In the genomic region with DNA sequence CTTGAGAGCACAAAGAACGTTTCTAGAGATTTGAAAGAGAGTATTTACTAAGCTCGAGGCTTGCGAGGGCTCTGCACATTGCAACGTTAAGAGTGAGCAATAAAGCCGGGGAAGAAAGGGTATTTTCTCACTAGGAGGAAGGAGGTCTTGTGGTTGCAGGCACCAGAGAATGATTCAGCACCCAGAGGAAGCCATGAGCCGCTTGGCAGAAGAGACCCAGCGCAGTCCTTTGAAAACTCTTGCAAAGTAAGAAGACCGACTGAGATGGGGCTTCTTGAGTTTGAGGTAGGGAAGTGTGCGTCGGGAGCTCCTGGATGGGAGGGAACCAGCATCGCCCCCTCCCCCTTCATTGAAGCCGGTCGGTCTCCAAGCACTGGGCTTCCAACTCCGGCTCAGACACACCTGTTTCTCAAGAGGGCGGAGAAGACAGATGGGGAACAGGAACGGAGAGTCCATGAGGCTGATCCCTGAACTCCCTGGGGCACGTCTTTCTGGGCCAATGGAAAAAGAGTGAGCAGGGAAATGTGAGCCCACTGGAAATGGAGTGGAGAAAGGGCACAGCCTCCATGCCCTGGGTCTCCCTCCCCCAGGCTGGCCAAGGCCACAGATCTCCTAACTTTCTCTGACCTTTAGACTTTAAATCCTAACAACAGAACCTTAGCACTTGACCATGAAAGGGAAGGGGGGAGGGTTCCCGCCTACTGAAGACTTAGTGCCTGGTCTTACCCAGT, we compare ENCODE assay signal across 10 mouse cellular contexts. TPM values are rescaled to one million over a fixed set of nuclear protein-coding genes. Genes with fewer than 3 reads are reported as not detected.
DNase-seq lines count a peak whose midpoint lies in the region; ATAC-seq and TF ChIP-seq lines count a peak whose summit lies in the region.
"Had no signal": no experiment of that assay in that cellular context is flagged by ENCODE, and none has a peak within 500 bp of the region (broad histone marks: within the 10 kb centered on the region; RNA-seq: fewer than 3 reads in every experiment).

No protein-coding gene starts in this region.

- 0 out of 2 replicates have a peak overlapping the region, but pooled peaks have one; percentile 5 for H3K4me2 ChIP-seq in hindbrain, embryonic 12.5 days (replicated peaks)
- H3K4me2 ChIP-seq in hindbrain, postnatal 0 days (ENCODE audit: low read depth, low read length): no peak overlapping the region
- no peak overlapping the region; the same call in 1 of the 2 replicates for H3K4me2 ChIP-seq in embryonic facial prominence, embryonic 12.5 days (replicated peaks)
- peak overlapping the region; percentile 42 for H3K4me2 ChIP-seq in limb, embryonic 12.5 days
- H3K4me2 ChIP-seq: neural tube, embryonic 12.5 days had no signal

- H3K9me3 ChIP-seq in hindbrain, embryonic 12.5 days (replicated peaks): no peaks in the 10 kb centered on the region
- H3K9me3 ChIP-seq in hindbrain, postnatal 0 days (ENCODE audit: low read length): no peaks in the 10 kb centered on the region
- H3K9me3 ChIP-seq in embryonic facial prominence, embryonic 12.5 days: no peaks in the 10 kb centered on the region
- H3K9me3 ChIP-seq in limb, embryonic 12.5 days: no peaks in the 10 kb centered on the region
- H3K9me3 ChIP-seq: neural tube, embryonic 12.5 days had no signal

- TF ChIP-seq CTCF in hindbrain, postnatal 0 days (IDR thresholded peaks at IDR 0.05; ENCODE audit: low read depth): no peak

- H3K36me3 ChIP-seq in hindbrain, embryonic 12.5 days: no peaks in the 10 kb centered on the region
- no peaks in the 10 kb centered on the region for H3K36me3 ChIP-seq in hindbrain, postnatal 0 days (ENCODE audit: insufficient read depth, low read length)
- H3K36me3 ChIP-seq in embryonic facial prominence, embryonic 12.5 days: no peaks in the 10 kb centered on the region
- H3K36me3 ChIP-seq in limb, embryonic 12.5 days: 0 out of 2 replicates have a peak, but pooled peaks cover 4% of the 10 kb centered on the region
- H3K36me3 ChIP-seq: neural tube, embryonic 12.5 days had no signal

- H3K27ac ChIP-seq in hindbrain, embryonic 12.5 days: no peak overlapping the region
- no peak overlapping the region for H3K27ac ChIP-seq in hindbrain, postnatal 0 days
- H3K27ac ChIP-seq in embryonic facial prominence, embryonic 12.5 days: no peak overlapping the region
- 0 out of 2 replicates have a peak overlapping the region, but pooled peaks have one; percentile 29 for H3K27ac ChIP-seq in limb, embryonic 12.5 days
- H3K27ac ChIP-seq: neural tube, embryonic 12.5 days had no signal

- peaks cover 35% of the 10 kb centered on the region for H3K27me3 ChIP-seq in hindbrain, embryonic 12.5 days
- H3K27me3 ChIP-seq in hindbrain, postnatal 0 days (ENCODE audit: insufficient read depth, low read length): no peaks in the 10 kb centered on the region
- H3K27me3 ChIP-seq in embryonic facial prominence, embryonic 12.5 days: 0 out of 2 replicates have a peak, but pooled peaks cover 4% of the 10 kb centered on the region
- H3K27me3 ChIP-seq in limb, embryonic 12.5 days: peaks cover 5% of the 10 kb centered on the region

- ATAC-seq in hindbrain, embryonic 12.5 days (ENCODE audit: low FRiP score): no peak
- no peak for ATAC-seq in hindbrain, postnatal 0 days
- ATAC-seq in embryonic facial prominence, embryonic 12.5 days (ENCODE audit: insufficient number of reproducible peaks, insufficient read depth, low FRiP score, low TSS enrichment): no peak
- ATAC-seq in limb, embryonic 12.5 days (ENCODE audit: insufficient number of reproducible peaks, insufficient read depth, low FRiP score, low TSS enrichment, low read depth): no peak

- no peak overlapping the region for H3K9ac ChIP-seq in hindbrain, embryonic 12.5 days
- H3K9ac ChIP-seq in hindbrain, postnatal 0 days (replicated peaks; ENCODE audit: low read length): no peak overlapping the region
- peak overlapping the region; percentile 12; the same call in 1 of the 2 replicates for H3K9ac ChIP-seq in embryonic facial prominence, embryonic 12.5 days
- H3K9ac ChIP-seq in limb, embryonic 12.5 days (replicated peaks): 0 out of 2 replicates have a peak overlapping the region, but pooled peaks have one; percentile 12
- H3K9ac ChIP-seq: neural tube, embryonic 12.5 days had no signal

- 13% methylated on average over 18 of the region's 18 CpGs for WGBS in hindbrain, embryonic 12.5 days
- WGBS in hindbrain, postnatal 0 days: 16% methylated on average over 18 of the region's 18 CpGs
- WGBS in embryonic facial prominence, embryonic 12.5 days: 14% methylated on average over 18 of the region's 18 CpGs
- WGBS in limb, embryonic 12.5 days: 7% methylated on average over 18 of the region's 18 CpGs

- no peak overlapping the region for H3K4me3 ChIP-seq in hindbrain, embryonic 12.5 days
- H3K4me3 ChIP-seq in hindbrain, postnatal 0 days (ENCODE audit: low read length): no peak overlapping the region
- H3K4me3 ChIP-seq in embryonic facial prominence, embryonic 12.5 days: no peak overlapping the region
- no peak overlapping the region; the same call in 1 of the 2 replicates for H3K4me3 ChIP-seq in limb, embryonic 12.5 days (replicated peaks)
- H3K4me3 ChIP-seq: neural tube, embryonic 12.5 days had no signal

- H3K4me1 ChIP-seq in hindbrain, embryonic 12.5 days: peaks cover 30% of the 10 kb centered on the region
- H3K4me1 ChIP-seq in hindbrain, postnatal 0 days (ENCODE audit: insufficient read depth, low read length): 0 out of 2 replicates have a peak, but pooled peaks cover 6% of the 10 kb centered on the region
- peaks cover 21% of the 10 kb centered on the region for H3K4me1 ChIP-seq in embryonic facial prominence, embryonic 12.5 days
- H3K4me1 ChIP-seq in limb, embryonic 12.5 days (replicated peaks): peaks cover 28% of the 10 kb centered on the region

- DNase-seq in hindbrain, postnatal 0 days (ENCODE audit: low spot score): no peak
- DNase-seq in thymus, postnatal 25 days: peak; percentile 54
- no peak for DNase-seq in cerebellum, postnatal 25 days
- DNase-seq in lung, postnatal 10 days: no peak
- no peak for DNase-seq in adrenal gland, postnatal 36 days
- DNase-seq: adrenal gland, adult 2 months had no signal

RNA-seq across cellular contexts. Expression of gene Utp11, which starts 2.6 kb away (rescaled TPM):
- 60.7 and 68.8 TPM in 2 replicates for polyA plus RNA-seq in hindbrain, embryonic 12.5 days (2016; fragmentation: Nextera tagmentation; extraction: Ambion mirVana)
- total RNA-seq in hindbrain, postnatal 0 days (2014; rRNA removed): 4.0 and 9.0 TPM in 2 replicates
- polyA plus RNA-seq in hindbrain, postnatal 0 days (2015; fragmentation: Nextera tagmentation; extraction: Ambion mirVana): 31.2 and 39.0 TPM in 2 replicates
- polyA plus RNA-seq in embryonic facial prominence, embryonic 12.5 days (2016; fragmentation: Nextera tagmentation; extraction: Ambion mirVana): 81.1 and 86.4 TPM in 2 replicates
- 82.6 and 86.4 TPM in 2 replicates for polyA plus RNA-seq in limb, embryonic 12.5 days (2016; fragmentation: Nextera tagmentation; extraction: Ambion mirVana)
- total RNA-seq in adrenal gland, postnatal 36 days (2021): 10 to 100 TPM; 30.0 to 40.6 TPM

RNA-seq across cellular contexts. Expression of gene Fhl3, which starts 4.5 kb away (rescaled TPM):
- polyA plus RNA-seq in hindbrain, embryonic 12.5 days (2016; fragmentation: Nextera tagmentation; extraction: Ambion mirVana): 3.3 and 6.8 TPM in 2 replicates
- total RNA-seq in hindbrain, postnatal 0 days (2014; rRNA removed): 7.1 and 7.3 TPM in 2 replicates
- 2.5 and 3.1 TPM in 2 replicates for polyA plus RNA-seq in hindbrain, postnatal 0 days (2015; fragmentation: Nextera tagmentation; extraction: Ambion mirVana)
- polyA plus RNA-seq in embryonic facial prominence, embryonic 12.5 days (2016; fragmentation: Nextera tagmentation; extraction: Ambion mirVana): 12.5 and 14.3 TPM in 2 replicates
- polyA plus RNA-seq in limb, embryonic 12.5 days (2016; fragmentation: Nextera tagmentation; extraction: Ambion mirVana): 7.3 and 10.9 TPM in 2 replicates
- total RNA-seq in adrenal gland, postnatal 36 days (2021): 1 to 10 TPM; 8.1 to 9.0 TPM

RNA-seq across cellular contexts. Expression of gene Sf3a3, which starts 18.6 kb away (rescaled TPM):
- polyA plus RNA-seq in hindbrain, embryonic 12.5 days (2016; fragmentation: Nextera tagmentation; extraction: Ambion mirVana): 157 and 164 TPM in 2 replicates
- total RNA-seq in hindbrain, postnatal 0 days (2014; rRNA removed): 18.7 and 33.0 TPM in 2 replicates
- polyA plus RNA-seq in hindbrain, postnatal 0 days (2015; fragmentation: Nextera tagmentation; extraction: Ambion mirVana): 79.7 and 87.9 TPM in 2 replicates
- 205 and 210 TPM in 2 replicates for polyA plus RNA-seq in embryonic facial prominence, embryonic 12.5 days (2016; fragmentation: Nextera tagmentation; extraction: Ambion mirVana)
- 221 and 223 TPM in 2 replicates for polyA plus RNA-seq in limb, embryonic 12.5 days (2016; fragmentation: Nextera tagmentation; extraction: Ambion mirVana)
- total RNA-seq in adrenal gland, postnatal 36 days (2021): 10 to 100 TPM; 39.3 to 39.6 TPM

RNA-seq across cellular contexts. Expression of gene Pou3f1, which starts 39.3 kb away (rescaled TPM):
- polyA plus RNA-seq in hindbrain, embryonic 12.5 days (2016; fragmentation: Nextera tagmentation; extraction: Ambion mirVana): 24.2 and 24.4 TPM in 2 replicates
- 4.8 and 7.0 TPM in 2 replicates for total RNA-seq in hindbrain, postnatal 0 days (2014; rRNA removed)
- 4.1 and 6.3 TPM in 2 replicates for polyA plus RNA-seq in hindbrain, postnatal 0 days (2015; fragmentation: Nextera tagmentation; extraction: Ambion mirVana)
- 2.9 and 3.6 TPM in 2 replicates for polyA plus RNA-seq in embryonic facial prominence, embryonic 12.5 days (2016; fragmentation: Nextera tagmentation; extraction: Ambion mirVana)
- polyA plus RNA-seq in limb, embryonic 12.5 days (2016; fragmentation: Nextera tagmentation; extraction: Ambion mirVana): 1.0 and 1.2 TPM in 2 replicates
- total RNA-seq in adrenal gland, postnatal 36 days (2021): under 1 TPM in 1 of 2 experiments, not detected in 1; 0.10 TPM

RNA-seq across cellular contexts. Expression of gene Inpp5b, which starts 45.7 kb away (rescaled TPM):
- 23.7 and 25.8 TPM in 2 replicates for polyA plus RNA-seq in hindbrain, embryonic 12.5 days (2016; fragmentation: Nextera tagmentation; extraction: Ambion mirVana)
- 15.9 and 16.0 TPM in 2 replicates for total RNA-seq in hindbrain, postnatal 0 days (2014; rRNA removed)
- polyA plus RNA-seq in hindbrain, postnatal 0 days (2015; fragmentation: Nextera tagmentation; extraction: Ambion mirVana): 14.9 and 15.4 TPM in 2 replicates
- 28.7 and 29.5 TPM in 2 replicates for polyA plus RNA-seq in embryonic facial prominence, embryonic 12.5 days (2016; fragmentation: Nextera tagmentation; extraction: Ambion mirVana)
- polyA plus RNA-seq in limb, embryonic 12.5 days (2016; fragmentation: Nextera tagmentation; extraction: Ambion mirVana): 23.8 and 25.0 TPM in 2 replicates
- 10 to 100 TPM; 15.9 to 21.0 TPM for total RNA-seq in adrenal gland, postnatal 36 days (2021)

Comparison
In these comparisons a context has a peak if more than half of its experiments do, and no peak if none do; other contexts are left out.
1. H3K4me2 ChIP-seq: peak in hindbrain, embryonic 12.5 days (single experiment) and limb, embryonic 12.5 days (single experiment); none in hindbrain, postnatal 0 days (single experiment) and embryonic facial prominence, embryonic 12.5 days (single experiment).
2. H3K9ac ChIP-seq: peak in embryonic facial prominence, embryonic 12.5 days (single experiment) and limb, embryonic 12.5 days (single experiment); none in hindbrain, embryonic 12.5 days (single experiment) and hindbrain, postnatal 0 days (single experiment).